Mouse (Mus musculus) embryonic facial prominence, embryonic 11.5 days (tissue): ENCODE measurements around the gene Dnah3. TPM values are rescaled to one million over a fixed set of nuclear protein-coding genes. Genes with fewer than 3 reads are reported as not detected.

Experiments
- ATAC-seq: fragments of 200-750 bp; cut with Nextera tagmentation; replicated peaks from 2 replicates; pipeline ENCODE4 v1.8.0; 2017; ENCODE audit warnings: low read depth; ENCODE audit not compliant: insufficient number of reproducible peaks, low FRiP score, low TSS enrichment
- DNase-seq: peaks from one replicate; pipeline ENCODE4 v3.0.0-alpha.2; 2015; ENCODE audit warnings: low spot score
- H3K27ac ChIP-seq: fragments of 300-500 bp; sonication (generic); replicated peaks from 2 replicates; pipeline ENCODE4 v1.5.1; 2014; ENCODE audit warnings: mild to moderate bottlenecking, low read depth, low read length, control low read depth
- H3K27me3 ChIP-seq: fragments of 300-500 bp; sonication (generic); 2 replicates; pipeline ENCODE4 v1.6.1; 2014; ENCODE audit warnings: mild to moderate bottlenecking, low read length, moderate library complexity, mixed read lengths; ENCODE audit not compliant: control insufficient read depth, insufficient read depth
- H3K36me3 ChIP-seq: fragments of 300-500 bp; sonication (generic); replicated peaks from 2 replicates; pipeline ENCODE4 v1.6.1; 2014; ENCODE audit warnings: low read depth, mild to moderate bottlenecking, low read length, moderate library complexity, mixed read lengths; ENCODE audit not compliant: control insufficient read depth, insufficient read depth
- H3K4me1 ChIP-seq: fragments of 300-500 bp; sonication (generic); 2 replicates; pipeline ENCODE4 v1.6.1; 2014; ENCODE audit warnings: low read length, mixed read lengths; ENCODE audit not compliant: control insufficient read depth, insufficient read depth
- H3K4me2 ChIP-seq: fragments of 300-500 bp; sonication (generic); 2 replicates; pipeline ENCODE4 v1.6.1; 2014; ENCODE audit warnings: low read depth, mild to moderate bottlenecking, control low read depth, low read length, moderate library complexity
- H3K4me3 ChIP-seq: fragments of 300-500 bp; sonication (generic); 2 replicates; pipeline ENCODE4 v1.5.1; 2014; ENCODE audit warnings: low read depth, low read length, control low read depth
- H3K9ac ChIP-seq: fragments of 300-500 bp; sonication (generic); replicated peaks from 2 replicates; pipeline ENCODE4 v1.6.1; 2014; ENCODE audit warnings: mild to moderate bottlenecking, control low read depth, low read length
- H3K9me3 ChIP-seq: fragments of 300-500 bp; sonication (generic); replicated peaks from 2 replicates; pipeline ENCODE4 v1.6.1; 2016; ENCODE audit warnings: mild to moderate bottlenecking, low read length, inconsistent platforms, mixed read lengths; ENCODE audit not compliant: control insufficient read depth
- WGBS: fragments of 180-500 bp; shearing (Covaris S2); extraction: QIAGEN DNeasy Blood & Tissue Kit; methylation state at CpG from one replicate; pipeline ENCODE4 v1.1.7; 2014; 5-methylcytosine and 5-hydroxymethylcytosine counted together
- polyA plus RNA-seq: library from polyadenylated mRNA; unstranded; fragments of >200 nt; fragmentation: Nextera tagmentation; extraction: Ambion mirVana; gene quantifications from 2 replicates; pipeline ENCODE4 v1.2.1, GENCODE M21; 2014

Gene Dnah3
- polyA plus RNA-seq, 1 experiment from 2014 or later = not detected

DNA sequence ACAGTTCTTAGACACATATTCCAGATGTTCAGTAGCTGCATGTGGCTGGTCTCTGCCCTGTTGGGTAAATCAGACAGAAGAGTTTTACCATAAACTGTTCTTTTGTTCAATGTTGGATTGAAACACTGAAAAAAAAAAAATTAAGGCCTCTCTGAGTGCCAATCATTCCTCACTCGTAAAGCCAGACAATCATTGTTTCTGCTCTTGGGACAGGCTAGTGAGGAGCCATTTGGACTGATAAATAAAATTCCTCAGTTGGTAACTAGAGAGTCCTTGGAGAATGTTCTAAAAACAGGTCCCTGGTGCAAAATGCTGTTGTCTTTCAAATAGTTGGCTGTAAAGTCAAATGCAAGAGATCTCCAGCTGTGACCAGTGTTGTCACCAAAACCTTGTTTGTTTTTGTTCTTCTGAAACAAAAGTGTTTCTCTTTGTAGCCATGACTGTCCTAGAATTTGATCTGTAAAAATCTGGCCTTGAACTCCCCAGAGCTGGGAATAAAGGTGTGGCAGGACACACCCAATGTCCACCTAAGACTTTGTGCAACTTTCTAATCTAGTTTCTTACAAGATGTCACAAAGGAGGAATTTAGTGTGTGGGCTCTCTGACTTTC lies 196.7 kb downstream of the Dnah3 start:
- 68% methylated on average over 1 of the region's 1 CpGs for WGBS
- Histone ChIP-seq H3K4me2 (no peak overlapping the region), H3K4me1 (no peaks in the 10 kb centered on the region), H3K9ac (no peak overlapping the region), H3K36me3 (no peaks in the 10 kb centered on the region), H3K4me3 (no peak overlapping the region), H3K27me3 (no peaks in the 10 kb centered on the region), H3K27ac (no peak overlapping the region), H3K9me3 (no peaks in the 10 kb centered on the region)
- ATAC-seq (no peak), DNase-seq (no peak)

DNA sequence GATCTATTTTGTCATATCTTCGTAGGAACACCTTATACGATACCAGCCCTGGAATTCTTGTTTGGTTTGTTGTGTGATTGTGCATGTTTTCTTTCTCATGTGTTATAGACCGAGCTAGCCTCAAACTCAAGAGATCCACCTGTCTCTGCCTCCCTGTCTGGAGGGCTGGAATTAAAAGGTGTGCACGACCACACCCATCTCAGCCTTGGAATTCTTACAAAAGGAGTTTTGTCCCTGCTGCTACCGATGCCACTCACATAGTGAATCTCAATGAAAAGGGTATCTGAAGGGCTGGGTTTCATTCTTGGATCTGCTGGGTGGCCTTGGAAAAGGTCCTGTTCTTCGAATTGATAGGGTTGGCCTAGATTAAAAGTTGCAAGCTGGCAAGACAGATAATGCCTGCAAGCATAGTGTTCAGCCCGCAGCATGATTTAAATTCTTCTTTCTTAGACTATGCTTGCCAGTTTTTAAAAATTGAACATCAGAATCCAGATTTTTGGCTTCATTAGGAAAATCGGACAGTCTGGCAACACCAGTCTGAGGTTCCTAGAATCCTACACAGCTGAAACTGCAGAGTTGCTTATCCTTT lies 197.5 kb downstream of the Dnah3 start:
- Histone ChIP-seq H3K4me2 (no peak overlapping the region), H3K4me3 (no peak overlapping the region), H3K36me3 (no peaks in the 10 kb centered on the region), H3K27ac (no peak overlapping the region), H3K27me3 (no peaks in the 10 kb centered on the region), H3K9ac (no peak overlapping the region), H3K4me1 (no peaks in the 10 kb centered on the region), H3K9me3 (no peaks in the 10 kb centered on the region)
- WGBS = 95% methylated on average over 8 of the region's 8 CpGs
- DNase-seq (no peak), ATAC-seq (no peak)

DNA sequence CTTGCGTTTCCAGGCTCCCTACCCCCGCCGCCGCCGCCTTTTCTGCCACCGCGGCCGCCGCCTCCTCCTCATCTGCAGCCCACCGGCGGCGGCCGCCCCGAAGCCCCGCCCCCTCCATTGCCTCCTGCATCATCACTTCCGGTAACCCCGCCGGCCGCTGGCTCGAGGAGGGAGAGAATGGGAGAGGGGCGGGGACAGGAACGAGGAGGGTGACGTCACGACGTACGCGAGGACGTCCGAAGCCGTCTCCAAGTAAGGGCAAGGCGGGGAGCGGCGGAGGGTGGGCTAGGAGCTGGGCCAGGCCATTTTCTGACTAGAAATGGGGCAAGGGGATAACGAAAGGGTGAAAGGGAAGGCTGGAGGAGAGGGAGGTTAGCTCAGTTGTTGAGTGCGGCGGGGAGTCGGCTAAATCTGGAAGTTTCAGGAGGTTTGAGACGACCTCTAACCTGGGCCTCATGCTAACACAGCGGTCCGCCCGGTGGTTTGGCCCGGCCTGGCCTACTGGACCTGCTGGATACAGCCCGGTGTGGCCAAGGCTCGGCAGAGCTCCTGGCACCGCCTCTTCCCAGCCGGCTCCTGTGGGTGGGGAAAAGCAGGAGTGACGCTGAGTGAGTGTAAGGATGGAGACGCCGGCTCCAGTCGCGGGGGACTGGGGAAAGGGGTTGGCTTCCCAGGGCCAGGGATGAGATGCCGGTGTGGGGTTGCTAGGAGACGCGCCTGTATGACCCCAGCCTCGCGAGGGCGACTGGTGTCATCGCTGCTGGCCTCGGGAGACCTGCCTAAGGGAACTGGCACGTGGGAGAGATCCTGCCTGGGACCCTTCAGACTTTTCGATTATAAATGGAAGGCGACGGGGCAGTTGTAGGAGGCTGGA lies 199.2 kb downstream of the Dnah3 start, which contains the start of the genes Lyrm1 and Dcun1d3:
Gene Lyrm1 (plus strand): TSS at position 223 of the 874 bp plus-strand sequence.
Gene Dcun1d3 (minus strand): TSS at position 660 of the 874 bp plus-strand sequence.
- ATAC-seq (peak; percentile 99), DNase-seq (peak; percentile 99)
- peak within 1 kb of the TSS; percentile 68 for H3K4me3 ChIP-seq
- no peaks in the 10 kb centered on the region for H3K9me3 ChIP-seq
- no peaks in the 10 kb centered on the region for H3K36me3 ChIP-seq
- no peaks in the 10 kb centered on the region for H3K4me1 ChIP-seq
- no peaks in the 10 kb centered on the region for H3K27me3 ChIP-seq
- peak within 1 kb of the TSS; percentile 84 for H3K9ac ChIP-seq
- peak within 1 kb of the TSS; percentile 92 for H3K27ac ChIP-seq
- peak within 1 kb of the TSS; percentile 62 for H3K4me2 ChIP-seq
- under 1% methylated on average over 58 of the region's 63 CpGs for WGBS

GRCm38 (mm10) chr7:119894818-119895544 lies 200.1 kb downstream of the Dnah3 start:
- WGBS = under 1% methylated on average over 14 of the region's 15 CpGs
- peak; percentile 67 for ATAC-seq
- H3K4me3 ChIP-seq = peak overlapping the region; percentile 68
- no peaks in the 10 kb centered on the region for H3K9me3 ChIP-seq
- peak overlapping the region; percentile 84 for H3K9ac ChIP-seq
- H3K27me3 ChIP-seq = no peaks in the 10 kb centered on the region
- peak overlapping the region; percentile 62 for H3K4me2 ChIP-seq
- H3K4me1 ChIP-seq = no peaks in the 10 kb centered on the region
- H3K36me3 ChIP-seq = no peaks in the 10 kb centered on the region
- DNase-seq = peak; percentile 43
- peak overlapping the region; percentile 92 for H3K27ac ChIP-seq

DNA sequence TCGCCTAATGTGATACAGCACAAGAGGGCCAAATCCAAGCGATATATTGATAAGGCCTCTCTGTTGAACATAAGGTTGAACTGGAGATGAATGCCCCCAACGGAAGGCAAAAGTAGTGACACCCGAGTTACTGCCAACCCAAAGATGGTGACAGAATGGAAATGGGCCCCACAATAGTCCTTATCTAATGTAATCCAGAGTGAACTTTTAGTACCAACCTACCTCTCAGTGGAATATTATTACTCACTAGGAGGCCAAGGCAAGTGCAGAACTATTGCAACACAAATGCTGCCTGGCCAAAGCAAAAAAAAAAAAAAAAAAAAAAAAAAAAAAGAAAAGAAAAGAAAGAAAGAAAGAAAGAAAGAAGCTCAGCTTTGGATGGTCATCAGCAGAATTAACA lies 202.3 kb downstream of the Dnah3 start:
- Histone ChIP-seq H3K9me3 (no peaks in the 10 kb centered on the region), H3K4me2 (no peak overlapping the region), H3K4me3 (no peak overlapping the region), H3K4me1 (no peaks in the 10 kb centered on the region), H3K9ac (no peak overlapping the region), H3K36me3 (no peaks in the 10 kb centered on the region), H3K27ac (no peak overlapping the region), H3K27me3 (no peaks in the 10 kb centered on the region)
- no peak for ATAC-seq
- DNase-seq = no peak
- WGBS = 94% methylated on average over 4 of the region's 4 CpGs

- no peaks in the 10 kb centered on the region for H3K36me3 ChIP-seq
- H3K4me1 ChIP-seq = no peaks in the 10 kb centered on the region
- ATAC-seq (no peak), DNase-seq (no peak)
- H3K9ac ChIP-seq = no peak overlapping the region
- WGBS = 94% methylated on average over 1 of the region's 1 CpGs
- H3K27me3 ChIP-seq = no peaks in the 10 kb centered on the region
- no peaks in the 10 kb centered on the region for H3K9me3 ChIP-seq
- no peak overlapping the region for H3K4me3 ChIP-seq
- no peak overlapping the region for H3K27ac ChIP-seq
- H3K4me2 ChIP-seq = no peak overlapping the region
Measured at GRCm38 (mm10) chr7:119892198-119892597, 202.9 kb downstream of the Dnah3 start.

DNA sequence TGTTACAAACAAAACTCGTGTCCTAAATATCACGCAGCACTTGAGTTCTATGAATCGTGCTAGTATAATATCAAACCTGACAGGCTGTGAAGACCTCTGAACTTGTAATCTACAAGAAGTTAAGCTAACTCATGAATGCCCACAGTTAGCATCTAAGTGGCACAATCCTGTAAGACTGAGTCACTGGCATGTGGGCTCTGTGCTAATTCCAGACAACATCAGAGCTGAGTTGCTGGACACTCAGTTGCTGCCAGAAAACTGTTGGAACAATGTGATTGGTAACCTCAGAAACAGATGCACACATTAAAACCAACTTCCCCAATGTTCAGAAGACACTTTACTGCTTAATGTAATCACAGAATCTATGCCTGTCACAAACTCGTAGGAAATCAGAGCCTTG lies 207.2 kb downstream of the Dnah3 start:
- no peaks in the 10 kb centered on the region for H3K36me3 ChIP-seq
- 87% methylated on average over 4 of the region's 4 CpGs for WGBS

More for the DNA sequence above, 207.2 kb downstream of the Dnah3 start:
- Histone ChIP-seq H3K9ac (no peak overlapping the region), H3K4me2 (no peak overlapping the region), H3K4me3 (no peak overlapping the region), H3K4me1 (no peaks in the 10 kb centered on the region), H3K9me3 (no peaks in the 10 kb centered on the region), H3K27ac (no peak overlapping the region), H3K27me3 (no peaks in the 10 kb centered on the region)
- ATAC-seq = no peak
- no peak for DNase-seq
